ENCODE assay signal across 11 mouse cellular contexts in genomic region chr9:88068881-88069304, GRCm38 (mm10).
DNase-seq lines count a peak whose midpoint lies in the region; ATAC-seq lines count a peak whose summit lies in the region.
"Had no signal": no experiment of that assay in that cellular context is flagged by ENCODE, and none has a peak within 500 bp of the region (broad histone marks: within the 10 kb centered on the region; RNA-seq: fewer than 3 reads in every experiment).

No protein-coding gene starts in this region.

- H3K9me3 ChIP-seq in midbrain, embryonic 14.5 days (ENCODE audit: control insufficient read depth, low read length): no peaks in the 10 kb centered on the region
- no peaks in the 10 kb centered on the region for H3K9me3 ChIP-seq in midbrain, embryonic 15.5 days
- H3K9me3 ChIP-seq in stomach, embryonic 15.5 days: no peaks in the 10 kb centered on the region
- H3K9me3 ChIP-seq: liver, embryonic 15.5 days; neural tube, embryonic 13.5 days had no signal

- DNase-seq in gastrocnemius, postnatal 14 days: peak; percentile 14
- DNase-seq in gastrocnemius, postnatal 36 days: no peak
- DNase-seq in midbrain, embryonic 14.5 days: peak; percentile 8
- peak; percentile 99 for DNase-seq in hindlimb bud, embryonic 11.5 days (ENCODE audit: extremely low spot score, low read depth, low spot score)
- no peak for DNase-seq in right cerebral cortex, postnatal 14 days

- H3K27ac ChIP-seq in midbrain, embryonic 14.5 days (replicated peaks; ENCODE audit: low read depth, low read length): no peak overlapping the region
- no peak overlapping the region for H3K27ac ChIP-seq in midbrain, embryonic 15.5 days
- no peak overlapping the region for H3K27ac ChIP-seq in stomach, embryonic 15.5 days
- H3K27ac ChIP-seq: liver, embryonic 15.5 days; neural tube, embryonic 13.5 days had no signal

- peaks cover 4% of the 10 kb centered on the region; the same call in 1 of the 2 replicates for H3K4me1 ChIP-seq in midbrain, embryonic 14.5 days (ENCODE audit: control insufficient read depth, insufficient read depth, low read length)
- peaks cover 5% of the 10 kb centered on the region; the same call in 1 of the 2 replicates for H3K4me1 ChIP-seq in midbrain, embryonic 15.5 days
- no peaks in the 10 kb centered on the region for H3K4me1 ChIP-seq in stomach, embryonic 15.5 days
- H3K4me1 ChIP-seq: liver, embryonic 15.5 days had no signal

- no peaks in the 10 kb centered on the region for H3K27me3 ChIP-seq in midbrain, embryonic 14.5 days (ENCODE audit: control insufficient read depth, insufficient read depth, low read length)
- H3K27me3 ChIP-seq in midbrain, embryonic 15.5 days (replicated peaks): no peaks in the 10 kb centered on the region
- H3K27me3 ChIP-seq in stomach, embryonic 15.5 days (replicated peaks): no peaks in the 10 kb centered on the region
- H3K27me3 ChIP-seq: CH12.LX; liver, embryonic 15.5 days; neural tube, embryonic 13.5 days had no signal

- no peak overlapping the region for H3K4me3 ChIP-seq in midbrain, embryonic 14.5 days (replicated peaks; ENCODE audit: low read depth, low read length)
- H3K4me3 ChIP-seq in midbrain, embryonic 15.5 days: no peak overlapping the region
- no peak overlapping the region for H3K4me3 ChIP-seq in stomach, embryonic 15.5 days (replicated peaks)
- H3K4me3 ChIP-seq: liver, embryonic 15.5 days; neural tube, embryonic 13.5 days had no signal

- H3K4me2 ChIP-seq in midbrain, embryonic 14.5 days (ENCODE audit: low read length): no peak overlapping the region
- H3K4me2 ChIP-seq in midbrain, embryonic 15.5 days: no peak overlapping the region
- H3K4me2 ChIP-seq in stomach, embryonic 15.5 days: peak overlapping the region; percentile 32
- H3K4me2 ChIP-seq: liver, embryonic 15.5 days; neural tube, embryonic 13.5 days had no signal

- 57% methylated on average over 15 of the region's 15 CpGs for WGBS in midbrain, embryonic 14.5 days
- WGBS in midbrain, embryonic 15.5 days: 65% methylated on average over 15 of the region's 15 CpGs
- 39% methylated on average over 15 of the region's 15 CpGs for WGBS in stomach, embryonic 15.5 days

- intact Hi-C loops in gastrocnemius, postnatal 14 days (cut with DNase I; ENCODE audit: low total_unique reads): no loop called here
- intact Hi-C loops in gastrocnemius, postnatal 36 days (cut with DNase I): no loop called here

- H3K36me3 ChIP-seq in midbrain, embryonic 14.5 days (ENCODE audit: control insufficient read depth, insufficient read depth, low read length): no peaks in the 10 kb centered on the region
- no peaks in the 10 kb centered on the region for H3K36me3 ChIP-seq in midbrain, embryonic 15.5 days (replicated peaks)
- H3K36me3 ChIP-seq in stomach, embryonic 15.5 days: no peaks in the 10 kb centered on the region
- H3K36me3 ChIP-seq: liver, embryonic 15.5 days; neural tube, embryonic 13.5 days had no signal

- peak; percentile 43; the same call in 1 of the 2 replicates for ATAC-seq in midbrain, embryonic 14.5 days (ENCODE audit: low FRiP score, low TSS enrichment)
- ATAC-seq in midbrain, embryonic 15.5 days (replicated peaks): no peak
- no peak for ATAC-seq in stomach, embryonic 15.5 days (ENCODE audit: insufficient read depth, low FRiP score, low read depth)
- ATAC-seq in frontal cortex, adult (ENCODE audit: low TSS enrichment): no peak

- H3K9ac ChIP-seq in midbrain, embryonic 14.5 days (replicated peaks; ENCODE audit: low read length): no peak overlapping the region
- H3K9ac ChIP-seq in midbrain, embryonic 15.5 days: no peak overlapping the region
- no peak overlapping the region for H3K9ac ChIP-seq in stomach, embryonic 15.5 days
- H3K9ac ChIP-seq: liver, embryonic 15.5 days; neural tube, embryonic 13.5 days had no signal

Comparison
In these comparisons a context has a peak if more than half of its experiments do, and no peak if none do; other contexts are left out.
1. DNase-seq: peak in gastrocnemius, postnatal 14 days (single experiment), midbrain, embryonic 14.5 days (single experiment) and hindlimb bud, embryonic 11.5 days (single experiment); none in gastrocnemius, postnatal 36 days (0 of 2) and right cerebral cortex, postnatal 14 days (single experiment).